Mouse (Mus musculus): Measurements from ENCODE around the gene Olfr1298. TPM values are rescaled to one million over a fixed set of nuclear protein-coding genes. Genes with fewer than 3 reads are reported as not detected.

The Olfr1298 gene
- polyA plus RNA-seq (2015; fragmentation: Nextera tagmentation; extraction: Ambion mirVana): not detected in 2 replicates

GRCm38 (mm10) chr2:111649101-111649500 lies at the start of gene Olfr1298:
Olfr1298 (minus strand) TSS chr2:111649201.

GRCm38 (mm10) chr2:111661119-111661518 lies 12.1 kb upstream of the Olfr1298 start, which contains the start of gene Olfr1299:
Olfr1299 (plus strand) TSS chr2:111661419.

DNA sequence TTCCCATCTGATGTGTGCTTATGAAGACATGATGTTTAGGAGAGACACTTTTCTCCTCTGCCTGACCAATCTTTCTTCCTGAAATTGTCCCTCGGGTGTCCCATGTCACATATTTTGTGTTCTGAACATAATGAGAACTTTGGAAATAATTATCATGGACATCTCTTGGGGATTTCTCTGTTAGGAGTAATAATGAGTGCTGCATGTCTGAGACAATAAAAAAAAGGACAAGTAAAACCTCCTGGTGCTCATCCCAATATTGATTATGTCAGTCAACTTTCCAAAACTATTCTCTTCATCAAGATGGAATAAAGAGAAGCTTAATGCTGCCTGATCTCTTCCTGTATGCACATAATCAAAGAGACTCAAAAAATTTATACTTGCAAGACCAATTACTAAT lies 22.6 kb downstream of the Olfr1298 start, which contains the start of gene Olfr1297:
Olfr1297 (minus strand) TSS at position 101 of the 400 bp plus-strand sequence.

Other genes with a start within 250 kb of the Olfr1298 start
- gene Olfr1286, start 226.1 kb downstream of the Olfr1298 start, polyA plus RNA-seq (2015; fragmentation: Nextera tagmentation; extraction: Ambion mirVana): not detected in 2 replicates
- gene Olfr1287, start 200.1 kb downstream of the Olfr1298 start, polyA plus RNA-seq (2015; fragmentation: Nextera tagmentation; extraction: Ambion mirVana): not detected in 2 replicates
- not detected in 2 replicates for gene Olfr1288, start 175.1 kb downstream of the Olfr1298 start, polyA plus RNA-seq (2015; fragmentation: Nextera tagmentation; extraction: Ambion mirVana)
- gene Olfr1289, start 168.4 kb downstream of the Olfr1298 start, polyA plus RNA-seq (2015; fragmentation: Nextera tagmentation; extraction: Ambion mirVana): not detected in 2 replicates
- gene Olfr1290, start 155.4 kb downstream of the Olfr1298 start, polyA plus RNA-seq (2015; fragmentation: Nextera tagmentation; extraction: Ambion mirVana): 0.24 and 0.60 TPM in 2 replicates
- not detected in 2 replicates for gene Olfr1291-ps1, start 152.0 kb downstream of the Olfr1298 start, polyA plus RNA-seq (2015; fragmentation: Nextera tagmentation; extraction: Ambion mirVana)
- not detected in 2 replicates for gene Olfr1293-ps, start 124.0 kb downstream of the Olfr1298 start, polyA plus RNA-seq (2015; fragmentation: Nextera tagmentation; extraction: Ambion mirVana)
- not detected in 2 replicates for gene Olfr1294, start 108.9 kb downstream of the Olfr1298 start, polyA plus RNA-seq (2015; fragmentation: Nextera tagmentation; extraction: Ambion mirVana)
- gene Olfr1295, start 79.5 kb downstream of the Olfr1298 start, polyA plus RNA-seq (2015; fragmentation: Nextera tagmentation; extraction: Ambion mirVana): not detected in 2 replicates
- not detected in 2 replicates for gene Olfr1297, start 22.7 kb downstream of the Olfr1298 start, polyA plus RNA-seq (2015; fragmentation: Nextera tagmentation; extraction: Ambion mirVana)
- gene Olfr1299, start 12.2 kb upstream of the Olfr1298 start, polyA plus RNA-seq (2015; fragmentation: Nextera tagmentation; extraction: Ambion mirVana): not detected in 2 replicates
- gene Olfr1301, start 101.8 kb upstream of the Olfr1298 start, polyA plus RNA-seq (2015; fragmentation: Nextera tagmentation; extraction: Ambion mirVana): not detected in 2 replicates
- gene Olfr1302, start 128.2 kb upstream of the Olfr1298 start, polyA plus RNA-seq (2015; fragmentation: Nextera tagmentation; extraction: Ambion mirVana): not detected in 2 replicates
- not detected in 2 replicates for gene Olfr1303, start 171.1 kb upstream of the Olfr1298 start, polyA plus RNA-seq (2015; fragmentation: Nextera tagmentation; extraction: Ambion mirVana)
- not detected in 2 replicates for gene Olfr1305, start 227.9 kb upstream of the Olfr1298 start, polyA plus RNA-seq (2015; fragmentation: Nextera tagmentation; extraction: Ambion mirVana)

Measured in urinary bladder, postnatal 0 days (tissue).